17 mouse cellular contexts compared by ENCODE assay signal in the genomic region with DNA sequence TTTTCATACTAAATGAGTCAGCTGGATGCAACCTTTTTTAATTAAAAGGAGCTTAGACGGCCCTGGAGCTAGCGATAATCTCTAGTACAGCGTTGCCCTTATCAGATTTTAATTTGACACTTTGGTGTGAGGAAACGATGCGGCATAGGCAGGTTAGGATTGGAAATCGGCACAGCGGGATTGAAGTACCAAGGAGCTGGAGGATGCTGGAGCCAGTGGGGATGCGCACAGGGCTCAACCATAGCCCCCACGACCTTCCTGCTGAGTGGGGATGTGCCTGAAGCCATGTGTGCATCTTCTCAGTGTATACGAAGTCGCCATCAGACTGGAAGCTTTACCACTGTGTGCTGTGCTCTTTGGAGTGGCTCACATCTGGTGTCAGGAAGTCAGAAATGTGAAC.
DNase-seq lines count a peak whose midpoint lies in the region; ATAC-seq and TF ChIP-seq lines count a peak whose summit lies in the region.
"Had no signal": no experiment of that assay in that cellular context is flagged by ENCODE, and none has a peak within 500 bp of the region (broad histone marks: within the 10 kb centered on the region; RNA-seq: fewer than 3 reads in every experiment).

No protein-coding gene starts in this region.

- H3K4me2 ChIP-seq in heart, embryonic 16.5 days (ENCODE audit: low read depth, low read length), result peak overlapping the region; percentile 48
- no peak overlapping the region for H3K4me2 ChIP-seq in embryonic facial prominence, embryonic 11.5 days (ENCODE audit: low read depth, low read length)
- H3K4me2 ChIP-seq in hindbrain, postnatal 0 days (ENCODE audit: low read depth, low read length), result no peak overlapping the region
- H3K4me2 ChIP-seq in intestine, postnatal 0 days (replicated peaks; ENCODE audit: low read depth), result no peak overlapping the region

- no peaks in the 10 kb centered on the region for H3K9me3 ChIP-seq in heart, embryonic 16.5 days (replicated peaks; ENCODE audit: control insufficient read depth, low read length)
- H3K9me3 ChIP-seq in embryonic facial prominence, embryonic 11.5 days (replicated peaks; ENCODE audit: control insufficient read depth, low read length), result no peaks in the 10 kb centered on the region
- no peaks in the 10 kb centered on the region for H3K9me3 ChIP-seq in hindbrain, postnatal 0 days (ENCODE audit: low read length)
- no peaks in the 10 kb centered on the region for H3K9me3 ChIP-seq in intestine, postnatal 0 days (ENCODE audit: control insufficient read depth)

- intact Hi-C loops in heart, postnatal 14 days (cut with DNase I), result no loop called here

- no peaks in the 10 kb centered on the region for H3K36me3 ChIP-seq in heart, embryonic 16.5 days (ENCODE audit: control insufficient read depth, insufficient read depth)
- H3K36me3 ChIP-seq in embryonic facial prominence, embryonic 11.5 days (replicated peaks; ENCODE audit: control insufficient read depth, insufficient read depth, low read depth, low read length), result no peaks in the 10 kb centered on the region
- no peaks in the 10 kb centered on the region for H3K36me3 ChIP-seq in hindbrain, postnatal 0 days (ENCODE audit: insufficient read depth, low read length)
- H3K36me3 ChIP-seq in intestine, postnatal 0 days (ENCODE audit: control insufficient read depth, insufficient read depth), result no peaks in the 10 kb centered on the region

- no peaks in the 10 kb centered on the region for H3K27me3 ChIP-seq in heart, embryonic 16.5 days (ENCODE audit: control insufficient read depth, insufficient read depth, low read length)
- H3K27me3 ChIP-seq in embryonic facial prominence, embryonic 11.5 days (ENCODE audit: control insufficient read depth, insufficient read depth, low read length), result no peaks in the 10 kb centered on the region
- H3K27me3 ChIP-seq in hindbrain, postnatal 0 days (ENCODE audit: insufficient read depth, low read length), result no peaks in the 10 kb centered on the region
- no peaks in the 10 kb centered on the region for H3K27me3 ChIP-seq in intestine, postnatal 0 days (replicated peaks; ENCODE audit: control insufficient read depth, insufficient read depth, low read length)
- H3K27me3 ChIP-seq: Patski had no signal

- H3K4me3 ChIP-seq in heart, embryonic 16.5 days (ENCODE audit: low read length), result peak overlapping the region; percentile 19
- H3K4me3 ChIP-seq in embryonic facial prominence, embryonic 11.5 days (ENCODE audit: low read depth, low read length), result no peak overlapping the region
- H3K4me3 ChIP-seq in hindbrain, postnatal 0 days (ENCODE audit: low read length), result no peak overlapping the region
- H3K4me3 ChIP-seq in intestine, postnatal 0 days (ENCODE audit: low read depth, low read length), result no peak overlapping the region
- H3K4me3 ChIP-seq: myocyte had no signal

- peaks cover 2% of the 10 kb centered on the region; the same call in 1 of the 2 replicates for H3K4me1 ChIP-seq in heart, embryonic 16.5 days (ENCODE audit: control insufficient read depth, insufficient read depth, low read length)
- H3K4me1 ChIP-seq in embryonic facial prominence, embryonic 11.5 days (ENCODE audit: control insufficient read depth, insufficient read depth, low read length), result no peaks in the 10 kb centered on the region
- no peaks in the 10 kb centered on the region for H3K4me1 ChIP-seq in hindbrain, postnatal 0 days (ENCODE audit: insufficient read depth, low read length)
- H3K4me1 ChIP-seq in intestine, postnatal 0 days (replicated peaks; ENCODE audit: control insufficient read depth, insufficient read depth, low read length), result no peaks in the 10 kb centered on the region

- no peak for DNase-seq in heart, postnatal 14 days
- DNase-seq in ES-CJ7 (ENCODE audit: low read depth, low spot score), result peak; percentile 48
- DNase-seq in embryonic facial prominence, embryonic 11.5 days (ENCODE audit: low spot score), result peak; percentile 10
- peak; percentile 36 for DNase-seq in hindbrain, postnatal 0 days (ENCODE audit: low spot score)
- DNase-seq in right cerebral cortex, postnatal 25 days, result no peak
- DNase-seq: adrenal gland, adult 8-10 months; cerebellum, postnatal 36 days; left cerebral cortex, postnatal 4 days; lung, postnatal 4 days; spleen, adult 18-20 months had no signal

- WGBS in heart, embryonic 16.5 days, result 29% methylated on average over 11 of the region's 11 CpGs
- WGBS in embryonic facial prominence, embryonic 11.5 days, result 25% methylated on average over 11 of the region's 11 CpGs
- WGBS in hindbrain, postnatal 0 days, result 32% methylated on average over 11 of the region's 11 CpGs
- 62% methylated on average over 11 of the region's 11 CpGs for WGBS in intestine, postnatal 0 days

- ATAC-seq in heart, embryonic 16.5 days (replicated peaks; ENCODE audit: extremely low read depth, insufficient read depth, low FRiP score), result no peak
- no peak for ATAC-seq in embryonic facial prominence, embryonic 11.5 days (replicated peaks; ENCODE audit: insufficient number of reproducible peaks, low FRiP score, low TSS enrichment, low read depth)
- peak; percentile 32; the same call in 1 of the 2 replicates for ATAC-seq in hindbrain, postnatal 0 days
- no peak for ATAC-seq in intestine, postnatal 0 days
- ATAC-seq in megakaryocyte progenitor cell, adult 5-6 weeks (replicated peaks; ENCODE audit: poor library complexity), result no peak
- ATAC-seq: CD4-positive, CD25-positive, alpha-beta regulatory T cell, adult 4 months; Patski had no signal

- no peak overlapping the region for H3K27ac ChIP-seq in heart, embryonic 16.5 days (ENCODE audit: low read length)
- no peak overlapping the region for H3K27ac ChIP-seq in embryonic facial prominence, embryonic 11.5 days (replicated peaks; ENCODE audit: low read depth, low read length)
- peak overlapping the region; percentile 32; the same call in 1 of the 2 replicates for H3K27ac ChIP-seq in hindbrain, postnatal 0 days
- no peak overlapping the region for H3K27ac ChIP-seq in intestine, postnatal 0 days (ENCODE audit: low read depth, low read length)
- H3K27ac ChIP-seq: kidney, postnatal 0 days had no signal

- no peak for TF ChIP-seq CTCF in hindbrain, postnatal 0 days (IDR thresholded peaks at IDR 0.05; ENCODE audit: low read depth)
- no peak for TF ChIP-seq CTCF in intestine, postnatal 0 days (IDR thresholded peaks at IDR 0.05; ENCODE audit: low read depth)

- H3K9ac ChIP-seq in heart, embryonic 16.5 days (ENCODE audit: low read length), result no peak overlapping the region
- no peak overlapping the region for H3K9ac ChIP-seq in embryonic facial prominence, embryonic 11.5 days (replicated peaks; ENCODE audit: low read length)
- H3K9ac ChIP-seq in hindbrain, postnatal 0 days (replicated peaks; ENCODE audit: low read length), result no peak overlapping the region
- no peak overlapping the region for H3K9ac ChIP-seq in intestine, postnatal 0 days (ENCODE audit: low read depth, low read length)

Comparison
In these comparisons a context has a peak if more than half of its experiments do, and no peak if none do; other contexts are left out.
1. DNase-seq: peak in ES-CJ7 (single experiment), embryonic facial prominence, embryonic 11.5 days (single experiment) and hindbrain, postnatal 0 days (single experiment); none in heart, postnatal 14 days (0 of 2) and right cerebral cortex, postnatal 25 days (single experiment).